Mouse (Mus musculus): ENCODE measurements around the gene 2310009B15Rik.

DNA sequence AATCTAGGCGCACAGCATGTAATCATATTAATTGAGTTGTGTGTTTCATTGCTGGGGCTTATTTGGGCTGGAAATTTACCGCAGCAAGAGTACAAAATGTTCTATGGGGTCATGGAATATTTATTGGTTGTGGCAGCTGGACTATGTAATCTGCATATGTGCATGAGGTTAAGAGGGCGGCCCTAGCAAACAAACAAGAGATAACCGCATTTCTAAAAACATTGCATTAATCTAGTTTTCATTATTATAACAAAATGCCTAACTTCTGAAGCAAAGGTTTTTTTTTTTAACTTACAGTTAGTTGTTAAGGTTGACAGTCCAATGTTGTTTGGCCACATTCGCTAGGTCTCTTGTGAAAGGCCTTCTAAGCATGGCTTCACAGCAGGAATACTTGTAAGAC lies 47.2 kb upstream of the 2310009B15Rik start:
- TF ChIP-seq POLR2A (IDR thresholded peaks at IDR 0.05; ENCODE audit: borderline replicate concordance, extremely low read depth, low read depth, low read length) (no peak), CTCF (IDR thresholded peaks at IDR 0.05; ENCODE audit: insufficient read depth, low read length) (no peak)

Data from lung, adult 2 months (tissue).